Mouse (Mus musculus) inflammation-experienced regulatory T-cells, adult 6 months (primary cell): ENCODE measurements around the gene Uncx. TPM values are rescaled to one million over a fixed set of nuclear protein-coding genes. Genes with fewer than 3 reads are reported as not detected.
"Not testable (repeated sequence)": the region's sequence is repeated elsewhere in the genome, so short reads cannot be mapped to it uniquely, and the experiment has no call there.

Source experiments
- ATAC-seq: one replicate; pipeline ENCODE4 v1.8.0; 2017
- polyA plus RNA-seq, 3 experiments: library from polyadenylated mRNA; unstranded; fragments of 100-300 nt; shearing (Covaris generic); gene quantifications; one replicate each; pipeline ENCODE4 v1.2.1; 2017

The Uncx gene
- polyA plus RNA-seq, 3 experiments from 2014 or later: not detected

GRCm38 (mm10) chr5:139565462-139565861 lies 22.2 kb downstream of the Uncx start:
- ATAC-seq: no peak

GRCm38 (mm10) chr5:139566640-139567399 lies 23.5 kb downstream of the Uncx start:
- no peak for ATAC-seq

DNA sequence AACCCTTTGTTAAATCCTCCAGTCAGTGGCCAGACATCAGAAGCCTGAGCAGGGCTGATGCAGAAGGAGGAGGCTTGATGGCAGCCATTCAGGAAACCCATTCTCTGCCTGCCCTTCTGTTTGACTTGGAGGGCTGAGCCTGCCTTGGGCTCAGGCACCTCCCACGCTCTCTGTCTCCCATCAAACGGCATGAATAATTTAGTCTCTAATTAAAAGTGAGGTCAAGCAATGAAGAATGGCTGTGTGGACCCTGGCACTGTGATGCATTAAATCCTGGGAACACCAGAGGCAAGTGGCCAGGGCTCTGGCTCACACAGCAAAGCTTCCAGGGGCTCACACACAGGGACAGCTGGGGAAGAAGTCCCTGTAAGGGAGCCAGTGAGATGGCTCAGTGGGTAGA lies 24.8 kb downstream of the Uncx start:
- no peak for ATAC-seq

GRCm38 (mm10) chr5:139572526-139572925 lies 29.2 kb downstream of the Uncx start:
- ATAC-seq: no peak

- no peak for ATAC-seq
Observed at GRCm38 (mm10) chr5:139573606-139574311, 30.5 kb downstream of the Uncx start.

DNA sequence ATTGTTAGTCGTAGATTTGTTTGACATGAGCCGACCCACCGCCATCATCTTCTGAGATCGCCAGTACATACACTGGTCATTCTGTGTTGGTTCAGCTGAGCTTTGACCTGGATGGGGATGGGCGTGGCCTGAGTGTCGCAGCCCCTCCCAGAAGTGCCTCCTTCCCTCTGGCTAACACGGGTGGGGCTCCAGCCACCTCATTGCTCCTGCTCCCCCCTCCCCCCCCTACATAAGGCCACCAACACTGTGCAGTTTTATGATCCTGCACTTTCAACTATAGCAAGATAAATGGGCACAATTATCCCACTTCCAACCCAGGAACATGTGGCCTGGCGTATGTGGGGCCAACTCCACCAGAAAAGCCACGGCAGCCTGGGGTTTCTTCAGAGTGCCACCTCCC lies 31.8 kb downstream of the Uncx start:
- ATAC-seq: no peak

GRCm38 (mm10) chr5:139580171-139580743 lies 37.0 kb downstream of the Uncx start:
- no peak for ATAC-seq

DNA sequence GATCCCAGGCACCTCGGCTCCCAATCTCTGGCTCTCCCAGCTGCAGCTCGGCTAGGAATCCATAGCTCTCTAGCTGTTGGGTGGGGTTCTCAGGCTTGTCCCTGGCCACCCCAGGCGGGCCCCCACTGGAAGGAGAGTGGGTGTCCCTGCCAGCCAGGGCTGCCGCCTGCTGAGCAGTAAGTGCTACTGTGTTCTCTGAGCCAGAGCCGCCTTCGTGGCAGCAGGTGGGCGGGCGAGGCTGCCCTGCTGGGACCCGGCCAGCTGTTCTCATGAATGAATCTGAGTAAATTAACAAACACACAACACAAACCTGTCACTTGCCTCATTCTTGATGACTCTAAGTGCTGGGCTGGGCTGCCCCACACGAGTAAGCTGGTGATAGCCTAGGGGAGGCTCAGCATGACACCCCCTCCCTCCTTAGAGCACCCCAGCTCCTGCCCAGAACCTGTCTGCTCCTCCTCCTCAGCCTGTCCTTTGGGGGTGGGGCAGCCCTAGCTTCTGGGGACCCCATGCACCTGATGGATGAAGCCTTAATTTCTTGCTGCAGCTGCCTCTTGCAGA lies 38.1 kb downstream of the Uncx start:
- ATAC-seq: no peak

- ATAC-seq: no peak
Observed at GRCm38 (mm10) chr5:139584971-139585747, 41.9 kb downstream of the Uncx start.

- no peak for ATAC-seq
Observed at GRCm38 (mm10) chr5:139585748-139586060, 42.4 kb downstream of the Uncx start.

DNA sequence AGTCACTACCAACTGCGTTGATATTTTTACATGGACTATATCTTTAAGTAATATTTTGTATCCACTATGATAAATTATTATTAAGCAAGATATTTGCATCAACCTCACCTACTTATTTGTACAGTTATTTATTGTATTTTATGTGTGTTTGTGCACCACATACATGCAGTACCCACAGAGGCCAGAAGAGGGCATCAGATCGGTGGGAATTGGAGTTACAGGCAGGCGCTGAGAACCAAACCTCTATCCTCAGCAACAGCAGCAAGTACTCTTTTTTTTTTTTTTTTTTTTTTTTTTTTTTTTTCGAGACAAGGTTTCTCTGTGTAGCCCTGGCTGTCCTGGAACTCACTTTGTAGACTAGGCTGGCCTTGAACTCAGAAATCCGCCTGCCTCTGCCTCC lies 44.2 kb downstream of the Uncx start:
- not testable (repeated sequence) for ATAC-seq

GRCm38 (mm10) chr5:139590682-139591360 lies 47.5 kb downstream of the Uncx start:
- ATAC-seq: not testable (repeated sequence)

GRCm38 (mm10) chr5:139592011-139592410 lies 48.7 kb downstream of the Uncx start:
- ATAC-seq: no peak

DNA sequence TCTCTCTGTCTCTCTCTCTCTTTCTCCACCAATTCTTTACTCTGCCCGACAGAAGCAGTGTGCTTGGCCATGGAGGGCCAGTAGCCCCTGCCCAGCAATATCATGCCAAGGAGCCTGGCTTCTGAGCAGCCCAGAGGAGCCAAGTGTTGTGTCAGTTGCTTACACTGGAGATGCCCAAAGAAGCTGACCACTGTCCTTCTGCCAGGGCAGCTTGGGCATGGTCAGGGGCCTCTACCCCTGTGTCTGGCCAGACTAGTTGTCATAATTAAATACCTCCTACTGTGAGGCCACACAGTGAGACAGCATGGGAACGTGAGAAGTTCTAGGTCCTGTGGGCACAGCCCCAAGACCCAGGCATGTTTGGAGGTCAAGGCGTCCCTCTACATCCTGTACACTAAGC lies 49.6 kb downstream of the Uncx start:
- ATAC-seq: no peak

DNA sequence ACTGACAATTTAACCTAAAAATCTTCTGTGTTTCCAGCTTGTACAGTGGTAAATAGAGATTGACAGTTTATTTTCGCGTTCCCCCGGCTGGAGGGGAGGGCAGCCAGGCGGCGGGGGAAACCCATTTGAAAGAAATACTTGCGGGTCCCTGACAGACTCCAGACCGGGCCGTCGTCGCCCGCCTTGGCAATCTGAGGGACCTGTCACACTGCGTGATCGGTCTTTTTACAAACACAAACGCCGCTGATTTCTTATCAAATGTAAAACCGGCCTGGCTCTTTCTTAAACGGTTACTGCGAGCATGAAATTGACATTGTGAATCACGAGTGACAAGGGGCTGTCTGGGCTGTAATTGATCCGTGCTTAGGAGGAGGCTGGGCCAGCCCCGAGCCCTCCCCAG lies 50.5 kb downstream of the Uncx start:
- ATAC-seq: no peak

GRCm38 (mm10) chr5:139595001-139595400 lies 51.7 kb downstream of the Uncx start:
- no peak for ATAC-seq

Other genes with a start within 250 kb of the Uncx start
- 10 to 100 TPM in 1 of 3 experiments, 1 to 10 TPM in 2; 3.0 to 13.5 (median 3.7) TPM for gene Adap1, start 217.9 kb upstream of the Uncx start, polyA plus RNA-seq
- gene Cox19, start 192.1 kb upstream of the Uncx start, polyA plus RNA-seq: 10 to 100 TPM; 52.5 to 66.7 (median 65.2) TPM
- not detected for gene Cyp2w1, start 190.9 kb upstream of the Uncx start, polyA plus RNA-seq
- gene Gpr146, start 165.8 kb upstream of the Uncx start, polyA plus RNA-seq: 1 to 10 TPM; 3.9 to 5.8 (median 5.2) TPM
- gene C130050O18Rik, start 138.2 kb upstream of the Uncx start, polyA plus RNA-seq: not detected
- gene Gper1, start 120.3 kb upstream of the Uncx start, polyA plus RNA-seq: not detected
- 1 to 10 TPM; 4.6 to 5.6 (median 5.2) TPM for gene 3110082I17Rik, start 83.0 kb upstream of the Uncx start, polyA plus RNA-seq
- 10 to 100 TPM in 1 of 3 experiments, 1 to 10 TPM in 2; 8.1 to 10.3 (median 9.2) TPM for gene Zfand2a, start 58.9 kb upstream of the Uncx start, polyA plus RNA-seq
- not detected for gene Micall2, start 192.8 kb downstream of the Uncx start, polyA plus RNA-seq
- gene Ints1, start 232.2 kb downstream of the Uncx start, polyA plus RNA-seq: 10 to 100 TPM; 12.9 to 21.0 (median 16.1) TPM
- gene Mafk, start 248.0 kb downstream of the Uncx start, polyA plus RNA-seq: 10 to 100 TPM; 10.7 to 12.5 (median 11.0) TPM